Mouse (Mus musculus) layer of hippocampus, postnatal 36 days (tissue): ENCODE measurements around the gene 4930519P11Rik. TPM values are rescaled to one million over a fixed set of nuclear protein-coding genes. Genes with fewer than 3 reads are reported as not detected.

Experiments used
- DNase-seq, 2 experiments: peaks; one replicate each; pipeline ENCODE4 v3.0.0; 2022
- total RNA-seq, 2 experiments: library from RNA; stranded (reverse); gene quantifications; 2 replicates each; pipeline ENCODE4 v1.2.3; 2021

The 4930519P11Rik gene
- total RNA-seq, 2 experiments from 2014 or later = not detected

DNA sequence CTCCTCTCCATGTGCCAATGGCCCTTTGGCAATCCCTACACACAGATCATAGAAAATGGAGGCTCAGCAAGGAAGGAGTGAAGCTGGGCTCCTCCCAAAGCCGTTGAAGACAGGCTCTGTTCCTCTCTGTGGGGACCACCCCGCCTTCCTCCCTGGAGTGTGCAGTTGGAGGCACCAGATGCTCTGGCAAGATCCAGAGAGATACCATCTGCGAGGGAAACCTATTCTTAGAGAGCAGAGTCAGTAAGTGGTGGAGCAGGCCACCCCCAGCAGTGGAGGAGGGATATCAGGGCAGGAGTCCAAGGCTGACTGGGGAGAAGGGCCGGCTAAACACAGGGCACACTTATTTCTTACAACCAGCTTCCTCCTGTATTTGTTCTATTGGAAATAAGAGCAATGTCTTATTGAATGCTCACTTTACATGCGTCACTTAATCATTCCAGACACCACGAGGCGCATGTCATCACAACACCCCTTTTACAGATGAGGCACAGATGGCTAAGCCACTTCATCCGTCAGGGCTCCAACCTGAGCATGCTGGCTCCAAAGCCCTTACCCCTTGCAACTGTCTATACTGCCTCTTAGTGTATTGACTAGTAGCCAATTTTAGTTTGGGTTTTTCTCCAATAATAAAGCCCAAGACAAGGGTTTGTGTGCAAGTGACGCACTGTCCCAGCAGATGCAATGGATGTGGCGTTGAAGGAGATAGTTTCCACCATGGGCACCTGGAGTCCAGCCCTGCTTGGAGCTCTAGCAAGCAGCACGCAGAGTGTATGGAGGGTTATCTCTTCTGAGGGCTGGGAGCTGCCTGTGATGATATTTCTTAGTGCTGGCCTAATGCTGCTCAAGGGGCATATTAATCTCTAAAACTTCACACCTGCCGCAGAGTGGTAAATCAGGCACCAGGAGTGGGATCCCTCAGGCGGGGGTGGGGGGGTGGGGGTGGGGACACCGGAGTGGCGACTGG, 29.0 kb downstream of the 4930519P11Rik start:
- DNase-seq = peak; percentile 90 to 91

DNA sequence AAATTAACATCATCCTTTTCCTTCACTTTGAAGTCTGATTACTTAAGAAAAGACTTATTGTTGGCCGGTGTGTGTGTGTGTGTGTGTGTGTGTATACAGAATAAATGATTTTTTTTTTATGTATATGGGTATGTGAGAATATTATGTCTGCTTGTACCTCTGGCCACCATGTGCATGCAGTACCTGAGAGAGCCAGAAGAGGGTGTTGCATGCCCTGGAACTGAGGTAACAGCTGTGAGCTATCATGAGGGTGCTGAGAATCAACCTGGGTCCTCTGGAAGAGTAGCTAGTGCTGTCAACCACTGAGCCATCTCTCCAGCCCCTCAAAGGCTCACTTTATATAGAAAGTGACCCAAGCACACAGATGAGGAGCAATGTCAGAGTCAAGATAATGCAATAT, 31.8 kb downstream of the 4930519P11Rik start:
- no peak for DNase-seq

DNA sequence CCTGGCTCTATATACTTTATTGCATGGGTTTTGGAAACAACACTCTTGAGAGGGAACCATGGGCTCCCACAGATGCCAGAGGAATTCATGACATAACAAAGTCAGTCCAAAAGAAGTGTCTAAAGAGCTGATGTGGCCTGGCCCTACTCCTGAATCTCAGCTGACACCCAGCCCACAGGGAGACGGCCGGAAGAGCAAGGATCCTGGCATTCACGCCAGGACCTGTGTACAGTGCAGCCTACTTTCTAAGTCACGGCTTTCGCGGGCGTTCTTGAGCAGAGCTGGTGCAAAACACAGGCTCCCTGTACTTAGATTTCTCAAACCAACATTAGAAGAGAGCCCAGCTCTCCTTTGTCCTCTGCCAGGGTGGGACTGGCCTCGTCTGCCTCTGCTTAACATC, 32.7 kb downstream of the 4930519P11Rik start:
- no peak for DNase-seq

DNA sequence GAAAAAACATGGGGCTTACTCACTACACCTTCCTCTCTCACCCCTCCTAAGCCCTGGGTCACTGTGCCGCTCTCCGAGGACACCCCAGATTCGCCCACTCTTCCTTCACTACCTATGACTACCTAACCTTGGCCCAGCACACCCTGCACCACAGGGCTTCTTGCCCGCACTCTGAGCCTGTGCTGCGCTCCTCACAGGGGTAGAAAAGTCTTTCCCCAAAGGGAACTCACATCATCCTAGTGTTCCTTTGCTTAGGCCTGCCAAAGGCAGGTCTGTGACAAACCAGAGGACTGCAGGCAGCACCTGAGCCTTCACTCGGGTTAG, 35.5 kb downstream of the 4930519P11Rik start:
- DNase-seq = no peak

DNA sequence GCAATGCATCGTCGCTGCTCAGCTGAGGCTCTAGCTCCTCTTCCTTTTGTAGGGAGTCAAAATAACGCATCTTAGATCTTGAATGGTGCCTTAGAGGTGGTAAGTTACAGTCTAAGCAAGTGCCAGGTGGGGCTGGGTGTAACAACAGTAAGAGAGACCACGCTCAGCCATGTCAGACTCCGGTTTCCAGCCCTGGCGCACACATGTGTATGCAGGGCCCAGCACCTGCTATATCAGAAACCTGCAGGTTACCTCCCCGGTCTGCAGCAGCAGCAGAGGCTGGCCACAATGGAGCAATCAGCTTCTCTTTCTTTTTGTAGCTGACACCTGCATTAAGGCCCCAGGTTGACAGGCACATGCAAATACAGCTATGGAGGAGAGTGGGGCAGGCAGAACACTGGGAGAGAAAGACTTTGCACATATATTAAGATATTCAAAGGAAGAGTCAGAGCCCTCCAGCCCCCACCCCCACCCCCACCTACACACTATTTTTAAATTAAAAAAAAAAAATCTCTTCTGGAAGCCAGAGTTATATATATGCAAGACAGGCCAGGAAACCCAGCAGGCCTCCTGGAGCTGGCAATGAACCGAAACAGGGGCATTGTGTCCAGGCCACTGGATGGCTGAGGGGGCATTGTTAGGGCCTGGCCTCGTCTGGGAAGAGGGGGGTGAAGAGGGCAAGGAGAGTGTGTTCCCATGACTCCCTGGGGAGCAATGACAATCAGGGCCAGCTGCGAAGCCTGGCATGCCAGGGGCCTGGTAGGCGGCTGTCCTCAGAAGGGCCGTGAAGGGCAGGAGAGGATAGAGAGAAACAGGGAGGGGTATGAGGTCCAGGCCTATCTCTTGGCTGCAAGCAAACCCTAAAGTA, 36.1 kb downstream of the 4930519P11Rik start:
- DNase-seq = no peak

DNA sequence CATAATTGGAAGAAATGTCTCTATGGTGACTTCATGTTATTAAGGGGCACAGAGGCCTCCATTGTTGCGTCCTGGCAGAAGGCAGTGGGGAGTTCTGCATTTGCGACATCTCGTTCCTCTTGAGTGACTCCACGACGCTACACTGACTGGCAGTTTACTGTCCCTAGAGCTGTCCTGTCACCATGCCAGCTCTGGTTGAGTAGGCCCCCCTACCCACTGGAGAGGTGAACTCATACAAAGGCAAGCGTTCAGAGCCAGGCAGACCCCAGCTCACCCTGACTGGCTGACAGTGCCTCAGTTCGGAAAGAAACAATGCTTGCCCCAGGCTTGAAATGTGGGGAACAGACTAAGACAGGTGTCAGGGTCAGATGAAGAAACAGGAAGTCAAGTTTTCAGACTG, 39.0 kb downstream of the 4930519P11Rik start:
- no peak for DNase-seq

DNA sequence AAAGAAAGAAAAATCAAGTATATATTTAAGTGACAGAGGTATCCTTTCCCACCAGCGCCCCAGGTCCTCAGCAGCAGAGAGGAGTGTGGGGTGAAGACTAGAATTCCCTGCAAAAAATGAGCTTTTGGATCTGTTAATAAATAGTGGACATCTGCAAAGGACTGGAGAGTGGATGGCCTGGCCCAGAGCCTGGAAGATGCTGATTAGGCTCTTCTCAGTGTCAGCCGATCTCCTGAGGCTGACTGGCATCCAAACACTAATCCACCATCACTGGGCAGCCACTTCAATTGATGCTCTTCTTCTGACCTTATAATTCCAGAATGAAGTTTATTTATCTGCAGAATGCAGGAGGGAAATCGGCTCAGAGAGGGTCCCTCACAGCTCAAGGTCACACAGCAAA, 40.2 kb downstream of the 4930519P11Rik start:
- DNase-seq = no peak

DNA sequence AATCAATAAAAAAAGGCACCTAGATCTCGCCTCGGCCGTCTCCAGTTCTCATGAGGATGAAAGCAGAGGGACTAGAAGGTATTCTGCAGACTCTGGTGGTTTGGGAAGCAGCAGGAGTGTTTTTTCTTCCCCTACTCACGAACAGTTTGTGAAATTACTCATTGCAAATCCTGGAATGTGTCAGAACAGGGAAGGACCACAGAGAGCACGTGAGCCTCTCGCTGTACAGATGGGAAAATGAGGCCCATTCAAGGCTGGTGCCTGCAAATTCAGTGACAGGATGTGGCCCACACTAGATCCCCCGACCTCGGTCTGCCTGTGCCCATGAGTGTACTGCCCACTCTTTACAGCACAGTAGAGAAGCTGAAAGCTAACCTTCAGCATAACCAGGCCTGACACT, 41.3 kb downstream of the 4930519P11Rik start:
- DNase-seq = no peak

DNA sequence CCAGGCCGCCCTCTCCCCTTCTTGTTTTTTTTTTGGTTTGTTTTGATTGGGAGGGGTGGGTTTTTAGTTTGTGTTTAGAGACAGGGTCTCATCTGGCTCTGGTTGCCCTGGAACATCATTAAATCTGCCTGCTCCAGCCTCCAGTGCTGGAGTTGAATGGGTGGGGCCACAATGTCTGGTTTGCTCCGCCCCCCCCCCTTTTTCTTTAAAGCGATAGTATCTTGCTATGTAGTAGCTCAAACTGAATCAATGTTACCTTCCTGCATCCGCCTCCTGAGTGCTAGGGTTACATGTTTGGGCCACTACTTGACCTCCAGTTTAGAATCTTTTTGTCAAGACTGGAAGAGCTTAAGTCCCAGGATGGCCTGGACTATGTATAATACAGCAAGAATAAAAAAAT, 42.0 kb downstream of the 4930519P11Rik start:
- no peak for DNase-seq

DNA sequence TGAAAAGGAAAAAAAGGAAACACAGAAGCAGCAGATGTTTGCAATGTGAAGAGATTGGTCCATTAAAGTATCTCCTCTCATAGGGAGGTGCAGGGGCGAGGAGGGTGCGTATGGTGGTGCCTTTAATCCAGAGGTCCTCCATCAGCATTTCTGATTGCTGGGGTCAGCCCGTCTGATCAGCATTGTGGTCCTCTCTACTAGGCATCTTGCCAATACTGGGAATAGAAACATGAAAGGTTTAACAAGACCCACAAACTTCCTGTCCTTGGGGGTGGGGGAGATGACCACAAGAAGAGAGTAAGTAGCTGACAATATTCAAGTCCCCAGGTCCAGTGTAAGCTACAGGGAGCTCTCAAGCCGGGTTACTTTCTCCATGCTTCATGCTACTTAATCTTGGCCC, 42.6 kb downstream of the 4930519P11Rik start:
- no peak for DNase-seq

DNA sequence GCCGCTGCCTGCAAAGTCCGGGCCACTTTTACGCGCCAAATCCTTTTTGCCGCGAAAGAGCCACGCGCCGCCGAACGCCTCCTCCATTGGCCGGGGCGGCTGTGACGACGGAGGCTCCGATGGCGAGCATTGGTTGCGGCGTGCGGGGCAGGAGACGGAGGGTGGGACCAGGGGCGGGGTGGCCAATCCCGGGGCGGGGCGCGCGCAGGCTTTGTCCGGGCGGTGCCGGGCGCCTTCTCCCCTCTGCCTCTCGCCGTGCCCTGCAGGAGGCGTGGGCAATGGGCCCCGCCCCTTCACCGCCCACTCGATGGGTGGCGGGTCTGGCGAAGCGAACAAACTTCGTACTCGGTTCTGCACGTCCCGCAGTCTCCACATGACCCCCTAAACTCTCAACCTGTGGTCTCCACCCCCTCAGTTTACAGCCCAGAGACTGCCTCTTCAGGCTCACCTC, 43.4 kb downstream of the 4930519P11Rik start, which contains the start of gene E2f1:
TSS of gene E2f1 (minus strand) at position 57 of the 451 bp plus-strand sequence.
- peak; percentile 89 to 91 for DNase-seq

DNA sequence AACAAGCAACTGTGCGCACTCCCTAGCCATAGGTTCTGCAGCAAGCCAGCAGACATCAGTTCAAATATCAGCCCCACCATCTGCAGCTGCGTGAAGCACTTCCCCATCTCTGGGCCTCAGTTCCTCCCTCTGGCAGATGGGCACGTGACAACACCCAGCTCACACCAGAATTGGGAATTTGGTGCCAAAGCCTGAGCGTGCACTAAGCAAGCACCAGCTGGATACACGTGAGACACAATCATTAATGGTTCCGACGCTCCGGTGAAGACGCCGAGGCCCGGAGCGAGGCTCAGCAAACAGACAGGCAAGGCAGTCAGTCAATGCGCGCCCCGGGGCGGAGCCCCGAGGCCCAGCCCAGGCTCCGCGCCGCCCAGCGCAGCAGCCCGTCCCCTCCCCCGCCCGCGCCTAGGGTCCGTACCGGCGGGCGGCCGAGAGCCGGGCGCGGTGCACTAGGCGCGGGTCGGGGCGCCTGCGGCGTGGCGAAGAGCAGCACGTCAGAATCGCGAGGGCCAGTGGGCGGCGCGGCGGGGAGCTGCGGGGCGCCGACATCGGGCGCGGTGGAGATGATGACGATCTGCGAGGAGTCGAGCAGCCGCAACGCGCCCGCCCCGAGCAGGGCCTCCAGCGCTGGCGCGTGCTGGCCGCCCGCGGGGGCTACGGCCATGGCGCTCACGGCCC, 44.0 kb downstream of the 4930519P11Rik start:
- DNase-seq = peak in 1 of 2 experiments; percentile 38

DNA sequence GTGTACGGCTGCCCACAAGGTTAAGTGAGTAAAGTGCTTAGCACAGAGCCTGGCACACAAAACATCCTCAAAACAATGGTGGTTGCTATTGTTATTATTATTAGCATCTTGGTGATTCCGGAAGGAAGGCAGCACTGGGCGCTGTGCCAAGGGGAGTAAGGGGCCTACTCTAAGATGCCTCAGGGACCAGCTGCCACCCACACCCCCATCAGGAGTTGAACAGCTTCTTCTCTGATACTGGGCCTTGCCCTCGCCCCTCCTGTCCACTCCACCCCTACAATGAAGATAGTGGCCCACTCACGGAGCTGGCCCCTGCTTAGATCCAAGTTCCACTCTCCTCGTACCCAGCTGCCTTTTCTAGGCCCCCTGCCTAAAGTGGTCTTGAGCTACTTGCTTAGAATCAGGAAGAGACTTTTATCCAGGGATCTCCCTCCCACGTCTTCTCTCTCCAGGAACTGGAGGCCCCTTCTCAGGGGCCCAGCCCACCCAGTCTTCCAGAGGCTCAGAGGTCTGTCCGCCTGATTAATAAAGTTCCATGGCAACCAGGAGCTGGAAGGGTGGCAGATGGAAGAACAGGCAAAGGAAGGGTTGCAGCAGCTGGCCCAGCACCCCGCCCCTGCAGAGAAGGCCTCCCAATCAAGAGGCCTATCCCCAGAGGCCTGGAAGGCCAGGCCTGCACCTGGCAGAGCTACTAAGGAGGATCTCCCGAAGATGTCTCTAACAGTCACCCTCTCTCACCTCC, 44.7 kb downstream of the 4930519P11Rik start:
- no peak for DNase-seq

DNA sequence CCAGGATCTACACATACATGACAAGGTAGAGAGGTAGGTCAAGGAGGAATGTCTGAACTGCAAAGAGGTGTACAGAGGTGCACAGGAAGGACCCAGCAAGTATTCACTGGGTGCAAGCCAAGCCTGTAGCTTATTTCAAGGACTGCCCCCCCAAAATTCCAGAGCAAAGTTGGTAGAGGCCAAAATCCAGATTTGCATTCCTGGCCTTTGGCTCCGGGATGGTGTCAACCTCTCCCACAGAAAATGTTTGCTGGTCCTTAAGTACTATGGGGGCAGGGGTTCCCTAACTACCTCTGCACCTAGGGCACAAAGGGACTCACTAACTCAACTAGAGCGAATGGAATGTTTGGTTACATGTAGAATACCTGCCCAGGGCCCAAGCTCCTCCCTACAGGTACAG, 45.5 kb downstream of the 4930519P11Rik start:
- no peak for DNase-seq

DNA sequence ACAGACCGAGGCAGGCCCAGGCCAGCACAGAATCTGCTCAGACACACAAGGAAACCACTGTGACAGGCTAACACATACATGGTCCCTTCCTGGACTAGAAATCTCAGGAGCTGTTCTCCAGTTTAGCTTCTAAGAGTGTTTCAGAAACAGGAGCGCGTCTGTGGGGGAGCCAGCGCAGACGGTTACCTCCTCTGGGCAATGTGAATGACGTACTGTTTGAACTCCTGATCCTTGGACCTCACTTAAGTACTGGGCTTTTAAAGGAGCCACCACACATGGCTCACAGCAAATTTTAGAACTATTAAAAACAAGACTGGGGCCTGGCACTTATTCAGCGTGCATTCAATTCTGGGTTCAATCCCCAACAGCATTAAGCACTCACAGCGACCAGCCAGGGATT, 46.6 kb downstream of the 4930519P11Rik start:
- no peak for DNase-seq

DNA sequence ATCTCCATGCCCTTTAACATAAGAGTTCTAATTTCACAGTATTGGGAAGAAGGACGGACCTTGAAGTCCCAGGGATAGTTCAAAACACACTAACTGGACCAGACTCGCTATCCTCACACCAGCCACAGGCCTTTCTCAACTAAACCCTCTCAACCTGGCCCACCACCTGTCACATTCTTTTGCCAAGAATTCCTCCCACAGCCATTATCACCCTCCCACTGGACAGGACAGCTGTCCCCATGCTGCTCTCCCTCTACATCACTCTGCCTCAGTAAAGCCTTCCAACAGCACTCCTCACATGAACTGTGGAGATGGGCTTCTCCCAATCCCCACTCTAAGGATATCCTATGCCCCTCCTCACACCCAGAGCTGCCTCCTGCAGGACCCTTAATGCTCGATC, 47.7 kb downstream of the 4930519P11Rik start:
- no peak for DNase-seq

DNA sequence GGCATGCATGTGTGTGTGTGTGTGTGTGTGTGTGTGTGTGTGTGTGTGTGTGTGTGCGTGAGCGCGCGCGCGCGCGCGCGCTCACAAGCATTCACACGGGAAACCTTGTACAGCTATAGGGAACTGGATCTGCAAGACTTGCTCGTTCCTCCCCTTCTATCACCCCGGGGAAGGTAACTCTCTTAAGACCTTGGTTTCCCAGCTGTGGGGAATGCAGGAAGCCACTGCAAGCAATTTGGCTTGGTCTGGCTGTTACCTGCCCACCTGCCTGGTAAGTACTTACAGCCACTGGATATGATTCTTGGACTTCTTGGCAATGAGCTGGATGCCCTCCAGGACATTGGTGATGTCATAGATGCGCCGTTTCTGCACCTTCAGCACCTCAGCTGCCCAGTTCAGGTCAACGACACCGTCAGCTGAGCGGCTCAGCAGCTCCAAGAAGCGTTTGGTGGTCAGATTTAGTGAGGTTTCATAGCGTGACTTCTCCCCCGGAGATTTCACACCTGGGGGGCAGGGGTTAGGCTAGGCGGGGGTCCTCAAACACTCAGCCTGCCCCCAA, 49.5 kb downstream of the 4930519P11Rik start:
- no peak for DNase-seq
